Mouse (Mus musculus) lung, adult 2 months (tissue): ENCODE data around the gene Gm36864. TPM values are rescaled to one million over a fixed set of nuclear protein-coding genes. Genes with fewer than 3 reads are reported as not detected.
"Not testable (repeated sequence)": the region's sequence is repeated elsewhere in the genome, so short reads cannot be mapped to it uniquely, and the experiment has no call there.

Source experiments
- DNase-seq: peaks from one replicate; pipeline ENCODE4 v3.0.0; 2022
- H3K4me1 ChIP-seq: fragments of 200-500 bp; 2 replicates; pipeline ENCODE4 v1.6.1; 2011; ENCODE audit warnings: low read length; ENCODE audit not compliant: control insufficient read depth, insufficient read depth
- H3K4me3 ChIP-seq: fragments of 200-500 bp; replicated peaks from 2 replicates; pipeline ENCODE3; 2011; ENCODE audit warnings: low read depth, mild to moderate bottlenecking, control low read depth, low read length; ENCODE audit errors: extremely low read depth
- CTCF ChIP-seq: fragments of 200-500 bp; IDR thresholded peaks from 2 replicates; pipeline ENCODE4 v1.5.1; 2011; ENCODE audit warnings: mild to moderate bottlenecking, low read length, control low read depth; ENCODE audit not compliant: insufficient read depth
- POLR2A ChIP-seq: fragments of 200-500 bp; IDR thresholded peaks from 2 replicates; pipeline ENCODE4 v1.6.1; 2011; ENCODE audit warnings: low read depth, mild to moderate bottlenecking, control low read depth, low read length, borderline replicate concordance; ENCODE audit errors: extremely low read depth
- WGBS: fragments of 180-500 bp; shearing (Covaris S2); methylation state at CpG from one replicate; pipeline ENCODE4 v1.1.7; 2018; 5-methylcytosine and 5-hydroxymethylcytosine counted together
- polyA plus RNA-seq: library from polyadenylated mRNA; depleted of rRNA; stranded (reverse); fragments of >200 nt; gene quantifications from 2 replicates; pipeline ENCODE4 v1.2.3, GENCODE M21; 2012

Gene Gm36864
- polyA plus RNA-seq, 1 experiment = not detected

- no peak for DNase-seq
- 40% methylated on average over 2 of the region's 2 CpGs for WGBS
- Histone ChIP-seq H3K4me3 (no peak overlapping the region), H3K4me1 (no peaks in the 10 kb centered on the region)
- TF ChIP-seq CTCF (no peak), POLR2A (no peak)
These were observed 3.9 kb downstream of the Gm36864 start for GRCm38 (mm10) chr7:44239913-44240312.

GRCm38 (mm10) chr7:44240712-44241111, 4.7 kb downstream of the Gm36864 start:
- no peak for TF ChIP-seq CTCF
- no peak for TF ChIP-seq POLR2A
- 57% methylated on average over 1 of the region's 1 CpGs for WGBS
- no peak for DNase-seq
- Histone ChIP-seq H3K4me1 (peaks cover 3% of the 10 kb centered on the region; the same call in 1 of the 2 replicates), H3K4me3 (no peak overlapping the region)

GRCm38 (mm10) chr7:44241163-44241562, 5.2 kb downstream of the Gm36864 start:
- Histone ChIP-seq H3K4me1 (peaks cover 3% of the 10 kb centered on the region; the same call in 1 of the 2 replicates), H3K4me3 (no peak overlapping the region)
- DNase-seq = no peak
- TF ChIP-seq POLR2A (no peak), CTCF (no peak)
- 66% methylated on average over 2 of the region's 2 CpGs for WGBS

- 50% methylated on average over 1 of the region's 1 CpGs for WGBS
- no peak for DNase-seq
- TF ChIP-seq CTCF (no peak), POLR2A (no peak)
- peaks cover 3% of the 10 kb centered on the region; the same call in 1 of the 2 replicates for H3K4me1 ChIP-seq
- no peak overlapping the region for H3K4me3 ChIP-seq
These were observed 8.1 kb downstream of the Gm36864 start for GRCm38 (mm10) chr7:44244080-44244479.

- Histone ChIP-seq H3K4me3 (peak within 1 kb of the TSS; percentile 99), H3K4me1 (peaks cover 3% of the 10 kb centered on the region; the same call in 1 of the 2 replicates)
- WGBS = under 1% methylated on average over 62 of the region's 62 CpGs
- peak; percentile 94 for DNase-seq
- TF ChIP-seq POLR2A = peak; percentile 97
- TF ChIP-seq CTCF = no peak
These were observed 10.3 kb downstream of the Gm36864 start, which contains the start of the genes 1700028J19Rik and 2410002F23Rik for GRCm38 (mm10) chr7:44246055-44246983. TSS of gene 1700028J19Rik (minus strand) at chr7:44246695. TSS of gene 2410002F23Rik (plus strand) at chr7:44246722.

GRCm38 (mm10) chr7:44246984-44247470, 11.1 kb downstream of the Gm36864 start:
- WGBS = under 1% methylated on average over 23 of the region's 23 CpGs
- TF ChIP-seq POLR2A (no peak), CTCF (no peak)
- peaks cover 3% of the 10 kb centered on the region; the same call in 1 of the 2 replicates for H3K4me1 ChIP-seq
- peak overlapping the region; percentile 99 for H3K4me3 ChIP-seq
- DNase-seq = no peak

GRCm38 (mm10) chr7:44247971-44248370, 12.0 kb downstream of the Gm36864 start:
- no peak for DNase-seq
- H3K4me3 ChIP-seq = no peak overlapping the region
- H3K4me1 ChIP-seq = peaks cover 3% of the 10 kb centered on the region; the same call in 1 of the 2 replicates
- TF ChIP-seq CTCF = no peak
- TF ChIP-seq POLR2A = no peak
- WGBS = 90% methylated on average over 2 of the region's 2 CpGs

GRCm38 (mm10) chr7:44249248-44249647, 13.3 kb downstream of the Gm36864 start:
- no peak for DNase-seq
- TF ChIP-seq CTCF = no peak
- no peak for TF ChIP-seq POLR2A
- no peak overlapping the region for H3K4me3 ChIP-seq
- peaks cover 3% of the 10 kb centered on the region; the same call in 1 of the 2 replicates for H3K4me1 ChIP-seq
- WGBS = 89% methylated on average over 4 of the region's 4 CpGs

GRCm38 (mm10) chr7:44250732-44251275, 14.8 kb downstream of the Gm36864 start:
- not testable (repeated sequence) for DNase-seq, H3K4me3 ChIP-seq, H3K4me1 ChIP-seq
- WGBS = 89% methylated on average over 17 of the region's 17 CpGs

GRCm38 (mm10) chr7:44253023-44253616, 17.1 kb downstream of the Gm36864 start:
- no peak for DNase-seq
- WGBS = 69% methylated on average over 15 of the region's 15 CpGs
- TF ChIP-seq CTCF (no peak), POLR2A (no peak)
- Histone ChIP-seq H3K4me1 (no peaks in the 10 kb centered on the region), H3K4me3 (no peak overlapping the region)
